In genomic region chr1:160980537-160981234, GRCm38 (mm10) we compare ENCODE assay signal across 18 mouse cellular contexts. TPM values are rescaled to one million over a fixed set of nuclear protein-coding genes. Genes with fewer than 3 reads are reported as not detected.
DNase-seq lines count a peak whose midpoint lies in the region; ATAC-seq lines count a peak whose summit lies in the region.
"Had no signal": no experiment of that assay in that cellular context is flagged by ENCODE, and none has a peak within 500 bp of the region (broad histone marks: within the 10 kb centered on the region; RNA-seq: fewer than 3 reads in every experiment).

No protein-coding gene starts in this region.

- no peak overlapping the region for H3K27ac ChIP-seq in intestine, embryonic 15.5 days
- no peak overlapping the region for H3K27ac ChIP-seq in intestine, embryonic 16.5 days (ENCODE audit: low read length)
- no peak overlapping the region for H3K27ac ChIP-seq in kidney, embryonic 14.5 days (ENCODE audit: low read depth, low read length)
- H3K27ac ChIP-seq in liver, embryonic 11.5 days (ENCODE audit: low read depth, low read length) = peak overlapping the region; percentile 34; the same call in 1 of the 2 replicates
- H3K27ac ChIP-seq: embryonic facial prominence, embryonic 13.5 days; hindbrain, embryonic 15.5 days; lung, embryonic 15.5 days had no signal

- H3K4me3 ChIP-seq in intestine, embryonic 15.5 days (replicated peaks) = no peak overlapping the region
- no peak overlapping the region for H3K4me3 ChIP-seq in intestine, embryonic 16.5 days (ENCODE audit: low read length)
- H3K4me3 ChIP-seq in kidney, embryonic 14.5 days (ENCODE audit: low read length) = no peak overlapping the region
- H3K4me3 ChIP-seq in liver, embryonic 11.5 days (ENCODE audit: low read depth, low read length) = no peak overlapping the region
- H3K4me3 ChIP-seq: embryonic facial prominence, embryonic 13.5 days; hindbrain, embryonic 15.5 days; lung, embryonic 15.5 days had no signal

- 54% methylated on average over 8 of the region's 8 CpGs for WGBS in intestine, embryonic 15.5 days
- 43% methylated on average over 8 of the region's 8 CpGs for WGBS in intestine, embryonic 16.5 days
- WGBS in kidney, embryonic 14.5 days = 41% methylated on average over 8 of the region's 8 CpGs
- 70% methylated on average over 8 of the region's 8 CpGs for WGBS in liver, embryonic 11.5 days

- H3K4me2 ChIP-seq in intestine, embryonic 15.5 days (replicated peaks) = no peak overlapping the region
- H3K4me2 ChIP-seq in intestine, embryonic 16.5 days (ENCODE audit: low read depth, low read length) = no peak overlapping the region
- no peak overlapping the region; the same call in 1 of the 2 replicates for H3K4me2 ChIP-seq in kidney, embryonic 14.5 days (replicated peaks; ENCODE audit: low read depth, low read length)
- H3K4me2 ChIP-seq in liver, embryonic 11.5 days = no peak overlapping the region
- H3K4me2 ChIP-seq: embryonic facial prominence, embryonic 13.5 days; hindbrain, embryonic 15.5 days; lung, embryonic 15.5 days had no signal

- no peaks in the 10 kb centered on the region for H3K36me3 ChIP-seq in intestine, embryonic 15.5 days
- no peaks in the 10 kb centered on the region for H3K36me3 ChIP-seq in intestine, embryonic 16.5 days (ENCODE audit: control insufficient read depth, insufficient read depth, low read length)
- no peaks in the 10 kb centered on the region for H3K36me3 ChIP-seq in kidney, embryonic 14.5 days (ENCODE audit: control insufficient read depth, insufficient read depth, low read length)
- no peaks in the 10 kb centered on the region for H3K36me3 ChIP-seq in liver, embryonic 11.5 days (ENCODE audit: control insufficient read depth, insufficient read depth, low read length)
- H3K36me3 ChIP-seq: hindbrain, embryonic 15.5 days; lung, embryonic 15.5 days had no signal

- H3K9ac ChIP-seq in intestine, embryonic 15.5 days = no peak overlapping the region
- no peak overlapping the region for H3K9ac ChIP-seq in intestine, embryonic 16.5 days (ENCODE audit: low read depth, low read length)
- no peak overlapping the region for H3K9ac ChIP-seq in kidney, embryonic 14.5 days (ENCODE audit: low read depth, low read length)
- H3K9ac ChIP-seq in liver, embryonic 11.5 days (ENCODE audit: low read depth, low read length) = no peak overlapping the region
- H3K9ac ChIP-seq: embryonic facial prominence, embryonic 13.5 days; forebrain, postnatal 0 days; hindbrain, embryonic 15.5 days; lung, embryonic 15.5 days had no signal

- no peaks in the 10 kb centered on the region for H3K27me3 ChIP-seq in intestine, embryonic 15.5 days (replicated peaks)
- no peaks in the 10 kb centered on the region for H3K27me3 ChIP-seq in intestine, embryonic 16.5 days (replicated peaks; ENCODE audit: control insufficient read depth, insufficient read depth, low read length)
- H3K27me3 ChIP-seq in kidney, embryonic 14.5 days (ENCODE audit: control insufficient read depth, insufficient read depth, low read length) = no peaks in the 10 kb centered on the region
- H3K27me3 ChIP-seq in liver, embryonic 11.5 days (replicated peaks; ENCODE audit: control insufficient read depth, insufficient read depth, low read length) = no peaks in the 10 kb centered on the region
- H3K27me3 ChIP-seq: CH12.LX; embryonic facial prominence, embryonic 13.5 days; hindbrain, embryonic 15.5 days; lung, embryonic 15.5 days had no signal

- H3K9me3 ChIP-seq in intestine, embryonic 15.5 days = no peaks in the 10 kb centered on the region
- H3K9me3 ChIP-seq in intestine, embryonic 16.5 days (ENCODE audit: control insufficient read depth, low read length) = no peaks in the 10 kb centered on the region
- H3K9me3 ChIP-seq in kidney, embryonic 14.5 days (ENCODE audit: control insufficient read depth, low read length) = no peaks in the 10 kb centered on the region
- H3K9me3 ChIP-seq in liver, embryonic 11.5 days (ENCODE audit: control insufficient read depth, low read length) = no peaks in the 10 kb centered on the region
- H3K9me3 ChIP-seq: embryonic facial prominence, embryonic 13.5 days; hindbrain, embryonic 15.5 days; lung, embryonic 15.5 days had no signal

- H3K4me1 ChIP-seq in intestine, embryonic 15.5 days (replicated peaks) = no peaks in the 10 kb centered on the region
- H3K4me1 ChIP-seq in intestine, embryonic 16.5 days (ENCODE audit: control insufficient read depth, insufficient read depth, low read length) = no peaks in the 10 kb centered on the region
- 0 out of 2 replicates have a peak, but pooled peaks cover 7% of the 10 kb centered on the region for H3K4me1 ChIP-seq in kidney, embryonic 14.5 days (ENCODE audit: control insufficient read depth, insufficient read depth, low read length)
- H3K4me1 ChIP-seq in liver, embryonic 11.5 days (replicated peaks; ENCODE audit: control insufficient read depth, insufficient read depth, low read length) = no peaks in the 10 kb centered on the region
- H3K4me1 ChIP-seq: embryonic facial prominence, embryonic 13.5 days; hindbrain, embryonic 15.5 days; lung, embryonic 15.5 days had no signal

- DNase-seq in liver, embryonic 11.5 days (ENCODE audit: low spot score) = peak; percentile 30
- DNase-seq in yolk sac, embryonic 10.5 days (ENCODE audit: low spot score) = peak; percentile 41
- DNase-seq in right cerebral cortex, postnatal 4 days = no peak
- no peak for DNase-seq in layer of hippocampus, postnatal 25 days (ENCODE audit: extremely low spot score in 1 of 2, low spot score in 1 of 2)
- DNase-seq: adrenal gland, postnatal 14 days; cerebellum, adult 11 months; cerebellum, postnatal 10 days; forebrain, postnatal 0 days; heart, postnatal 36 days; lung, postnatal 4 days; thymus, postnatal 14 days had no signal

- ATAC-seq in intestine, embryonic 15.5 days = peak; percentile 34; the same call in 1 of the 2 replicates
- ATAC-seq in intestine, embryonic 16.5 days = no peak
- peak; percentile 71; the same call in 1 of the 2 replicates for ATAC-seq in kidney, embryonic 14.5 days (ENCODE audit: low FRiP score, low TSS enrichment)
- 0 out of 2 replicates have a peak, but pooled peaks have one; percentile 39 for ATAC-seq in liver, embryonic 11.5 days (replicated peaks; ENCODE audit: low FRiP score)
- ATAC-seq: forebrain, postnatal 0 days had no signal

RNA-seq across cellular contexts. Expression of gene Serpinc1, which starts 2.3 kb away (rescaled TPM):
- polyA plus RNA-seq in intestine, embryonic 15.5 days (2015; fragmentation: Nextera tagmentation; extraction: Ambion mirVana) = 7.0 and 11.8 TPM in 2 replicates
- polyA plus RNA-seq in intestine, embryonic 16.5 days (2015; fragmentation: Nextera tagmentation; extraction: Ambion mirVana) = 5.4 and 16.6 TPM in 2 replicates
- polyA plus RNA-seq in kidney, embryonic 14.5 days (2014; fragmentation: Nextera tagmentation; extraction: Ambion mirVana) = 1.9 and 2.2 TPM in 2 replicates
- 209 and 215 TPM in 2 replicates for polyA plus RNA-seq in liver, embryonic 11.5 days (2014; fragmentation: Nextera tagmentation; extraction: Ambion mirVana)
- total RNA-seq in layer of hippocampus, postnatal 25 days (2021) = under 1 TPM; 0.15 to 0.47 TPM

RNA-seq across cellular contexts. Expression of gene Zbtb37, which starts 54.0 kb away (rescaled TPM):
- 6.0 and 8.3 TPM in 2 replicates for polyA plus RNA-seq in intestine, embryonic 15.5 days (2015; fragmentation: Nextera tagmentation; extraction: Ambion mirVana)
- polyA plus RNA-seq in intestine, embryonic 16.5 days (2015; fragmentation: Nextera tagmentation; extraction: Ambion mirVana) = 3.4 and 4.3 TPM in 2 replicates
- polyA plus RNA-seq in kidney, embryonic 14.5 days (2014; fragmentation: Nextera tagmentation; extraction: Ambion mirVana) = 11.0 and 13.3 TPM in 2 replicates
- 3.4 and 4.8 TPM in 2 replicates for polyA plus RNA-seq in liver, embryonic 11.5 days (2014; fragmentation: Nextera tagmentation; extraction: Ambion mirVana)
- total RNA-seq in layer of hippocampus, postnatal 25 days (2021) = 10 to 100 TPM; 15.0 to 18.2 TPM

Comparison
In these comparisons a context has a peak if more than half of its experiments do, and no peak if none do; other contexts are left out.
1. DNase-seq: peak in liver, embryonic 11.5 days (single experiment) and yolk sac, embryonic 10.5 days (single experiment); none in right cerebral cortex, postnatal 4 days (single experiment) and layer of hippocampus, postnatal 25 days (0 of 2).
2. RNA of gene Serpinc1, which starts 2.3 kb away (polyA plus RNA-seq): 209 to 215 TPM in liver, embryonic 11.5 days; 5.4 to 16.6 TPM in intestine, embryonic 16.5 days, 7.0 to 11.8 TPM in intestine, embryonic 15.5 days and 1.9 to 2.2 TPM in kidney, embryonic 14.5 days; every median in the first group is over 10 times any median in the second.